ENCODE assay signal across 23 mouse cellular contexts in genomic region chr1:79469871-79470270, GRCm38 (mm10). TPM values are rescaled to one million over a fixed set of nuclear protein-coding genes. Genes with fewer than 3 reads are reported as not detected.
"Had no signal": no experiment of that assay in that cellular context is flagged by ENCODE, and none has a peak within 500 bp of the region (broad histone marks: within the 10 kb centered on the region; RNA-seq: fewer than 3 reads in every experiment).

No protein-coding gene starts in this region.

- H3K9me3 ChIP-seq: heart, embryonic 13.5 days; heart, embryonic 15.5 days; hindbrain, embryonic 15.5 days; limb, embryonic 10.5 days; limb, embryonic 12.5 days; liver, embryonic 13.5 days; liver, embryonic 15.5 days had no signal

- ATAC-seq: hindbrain, postnatal 0 days; intestine, embryonic 16.5 days had no signal

- H3K27me3 ChIP-seq: heart, embryonic 13.5 days; heart, embryonic 15.5 days; hindbrain, embryonic 13.5 days; hindbrain, embryonic 15.5 days; limb, embryonic 12.5 days; liver, embryonic 13.5 days; liver, embryonic 15.5 days had no signal

- H3K4me1 ChIP-seq: heart, embryonic 13.5 days; heart, embryonic 15.5 days; hindbrain, embryonic 13.5 days; hindbrain, embryonic 15.5 days; limb, embryonic 10.5 days; limb, embryonic 12.5 days; liver, embryonic 13.5 days; liver, embryonic 15.5 days had no signal

- H3K4me2 ChIP-seq: heart, embryonic 13.5 days; heart, embryonic 15.5 days; hindbrain, embryonic 13.5 days; hindbrain, embryonic 15.5 days; limb, embryonic 12.5 days; liver, embryonic 11.5 days; liver, embryonic 13.5 days; liver, embryonic 15.5 days had no signal

- H3K4me3 ChIP-seq: heart, adult 2 months; heart, embryonic 13.5 days; heart, embryonic 15.5 days; hindbrain, embryonic 13.5 days; hindbrain, embryonic 15.5 days; left cerebral cortex, adult 2 months; limb, embryonic 10.5 days; limb, embryonic 12.5 days; liver, embryonic 13.5 days; liver, embryonic 15.5 days had no signal

- H3K27ac ChIP-seq: heart, adult 2 months; heart, embryonic 13.5 days; heart, embryonic 15.5 days; hindbrain, embryonic 13.5 days; hindbrain, embryonic 15.5 days; hindbrain, postnatal 0 days; left cerebral cortex, adult 2 months; limb, embryonic 10.5 days; limb, embryonic 12.5 days; liver, embryonic 13.5 days; liver, embryonic 15.5 days had no signal

- DNase-seq: gastrocnemius, postnatal 14 days; gastrocnemius, postnatal 36 days; heart, adult 2 months; heart, postnatal 14 days; heart, postnatal 36 days; kidney, adult 11 months; kidney, adult 2 months; kidney, adult 9 months; kidney, postnatal 14 days; kidney, postnatal 36 days; liver; liver, embryonic 13.5 days had no signal

- H3K36me3 ChIP-seq: heart, embryonic 13.5 days; heart, embryonic 15.5 days; hindbrain, embryonic 13.5 days; hindbrain, embryonic 15.5 days; limb, embryonic 10.5 days; limb, embryonic 12.5 days; liver, embryonic 13.5 days; liver, embryonic 15.5 days had no signal

- H3K9ac ChIP-seq: heart, embryonic 13.5 days; heart, embryonic 15.5 days; hindbrain, embryonic 13.5 days; hindbrain, embryonic 15.5 days; limb, embryonic 12.5 days; liver, embryonic 13.5 days; liver, embryonic 15.5 days had no signal

RNA-seq across cellular contexts. Expression of gene Scg2, which starts 30.0 kb away (rescaled TPM):
- polyA plus RNA-seq: heart, adult 2 months had no signal
